Mouse (Mus musculus) gastrocnemius, postnatal 4 days (tissue): ENCODE results near the gene Ttll11. TPM values are rescaled to one million over a fixed set of nuclear protein-coding genes. Genes with fewer than 3 reads are reported as not detected.
A peak's percentile ranks its signal among the peaks of the same experiment; 100 is the strongest.

ENCODE experiments used
- DNase-seq, 2 experiments: peaks; one replicate each; pipeline ENCODE4 v3.0.0; 2021 to 2022; ENCODE audit warnings: low spot score in 2 of 2, mixed read lengths in 2 of 2
- long read RNA-seq, 2 experiments: library from polyadenylated mRNA; stranded (forward); transcript quantifications; one replicate each; pipeline ENCODE4 v2.0.0; 2021
- total RNA-seq, 2 experiments: library from RNA; stranded (reverse); gene quantifications; 2 replicates each; pipeline ENCODE4 v1.2.3; 2021

The Ttll11 gene
- total RNA-seq: 1 to 10 TPM; 3.4 to 5.8 TPM
- long read RNA-seq, experiment 1, partial matches to known transcripts: 0 of 4 reads
- long read RNA-seq, experiment 1, other reads (novel, unspliced or antisense): 3 of 4 reads
- long read RNA-seq, experiment 2, partial matches to known transcripts: 0 of 5 reads
- long read RNA-seq, experiment 2, other reads (novel, unspliced or antisense): 5 of 5 reads

- peak; percentile 81 to 93 for DNase-seq
Observed at GRCm38 (mm10) chr2:35979644-35980021, at the start of gene Ttll11. Gene Ttll11 (minus strand): TSS chr2:35979913.

GRCm38 (mm10) chr2:36023291-36023690, 43.6 kb upstream of the Ttll11 start:
- no peak for DNase-seq

DNA sequence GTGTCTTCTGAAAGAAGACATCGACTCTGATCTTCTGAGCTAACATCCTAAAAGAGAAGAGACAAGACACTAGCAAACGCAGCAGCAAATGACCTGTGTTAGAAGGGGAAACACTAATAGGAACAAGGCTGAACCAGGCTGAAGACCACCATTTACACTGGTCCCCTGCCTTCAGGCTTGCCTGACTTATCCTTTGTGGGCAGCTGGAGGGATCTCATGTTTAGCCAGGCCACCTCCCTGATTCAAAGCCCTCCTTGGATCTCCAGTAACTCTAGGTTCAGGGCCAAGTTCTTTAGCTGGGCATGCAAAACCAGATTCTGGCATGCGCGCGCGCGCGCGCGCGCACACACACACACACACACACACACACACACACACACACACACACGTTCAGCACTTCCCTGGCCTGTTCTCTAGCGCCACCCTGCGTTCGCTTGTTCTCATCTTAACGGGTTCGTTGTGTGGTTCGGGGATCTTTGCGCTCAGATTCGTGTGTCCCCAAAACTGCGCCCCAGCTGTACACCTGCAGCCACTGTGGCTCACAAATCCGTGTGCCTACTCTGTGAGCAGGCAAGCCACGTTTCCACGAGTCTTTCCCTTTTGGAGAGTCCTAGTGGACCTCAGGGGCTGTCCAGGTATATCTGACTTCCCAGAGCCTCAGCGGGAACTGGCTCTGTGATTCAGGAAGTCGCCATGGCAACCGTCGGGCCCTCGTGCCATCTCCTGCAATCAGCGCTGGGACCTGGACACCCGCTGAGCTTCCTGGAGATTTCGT, 41.9 kb upstream of the Ttll11 start:
- DNase-seq: peak; percentile 64 to 86

DNA sequence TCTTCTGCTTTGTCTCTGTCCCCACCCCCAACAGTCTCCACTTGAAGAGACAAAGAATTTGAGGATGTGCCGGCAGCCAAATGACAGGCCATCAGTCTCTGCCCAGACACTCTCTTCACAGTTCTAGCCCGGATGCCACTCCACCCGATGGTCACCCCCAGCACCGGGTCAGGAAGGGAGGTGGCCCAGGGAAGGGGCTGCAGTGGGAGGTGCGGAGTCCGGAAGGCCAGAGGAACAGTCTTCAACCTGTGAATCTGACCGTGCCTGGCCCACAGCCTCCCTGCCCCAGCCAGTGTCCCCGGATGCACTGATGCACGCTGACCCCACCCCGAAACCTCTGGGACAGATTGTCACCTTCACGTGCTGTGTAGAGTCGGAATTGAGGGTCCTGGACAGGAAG, 33.3 kb upstream of the Ttll11 start:
- no peak for DNase-seq

DNA sequence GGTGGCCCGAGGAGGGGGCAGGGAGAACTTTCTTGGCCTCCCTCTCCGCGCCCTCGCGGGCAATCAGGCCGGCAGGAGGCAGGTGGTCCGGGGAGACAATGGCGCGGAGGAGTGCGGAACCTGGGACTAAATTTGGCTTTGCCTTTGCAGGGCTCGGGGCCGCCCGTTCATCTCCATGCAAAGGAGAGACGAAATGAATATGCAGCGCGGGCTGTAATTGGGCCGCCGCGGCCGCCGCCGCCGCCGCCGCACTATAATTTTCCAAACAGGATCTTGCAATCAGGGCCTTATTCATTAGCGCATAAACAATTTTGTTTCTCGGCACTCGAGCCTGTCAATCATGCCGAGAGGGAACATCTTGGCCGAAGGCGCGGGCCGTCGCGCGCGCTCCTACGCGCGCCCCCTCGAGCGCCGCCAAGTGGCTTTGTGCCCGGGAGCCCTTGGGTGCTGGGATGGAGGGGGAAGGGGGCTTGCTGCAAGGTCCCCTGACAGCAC, 31.7 kb upstream of the Ttll11 start:
- DNase-seq: no peak

GRCm38 (mm10) chr2:36010579-36010978, 30.9 kb upstream of the Ttll11 start:
- DNase-seq: no peak

GRCm38 (mm10) chr2:36009386-36009785, 29.7 kb upstream of the Ttll11 start:
- DNase-seq: peak; percentile 43 to 57

DNA sequence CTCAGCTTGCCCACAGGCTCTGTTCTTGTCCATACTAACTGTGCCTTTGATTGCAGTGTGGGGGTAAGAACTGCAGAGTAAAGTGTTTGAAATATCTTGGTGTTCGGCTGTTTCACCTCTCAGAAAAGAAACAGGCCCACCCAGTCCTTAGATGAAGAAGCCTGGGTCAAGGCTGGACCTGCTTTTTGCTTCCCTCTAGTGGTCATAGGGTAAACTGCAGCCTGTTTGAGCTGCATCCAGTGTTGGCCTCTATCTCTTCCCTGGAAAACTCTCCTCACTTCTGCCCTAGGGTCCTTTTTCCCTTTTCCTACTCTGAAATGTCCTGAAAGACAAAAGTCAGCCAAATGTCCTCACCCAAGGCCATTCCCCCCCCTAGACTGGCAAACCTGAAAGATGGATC, 28.4 kb upstream of the Ttll11 start:
- DNase-seq: peak in 1 of 2 experiments; percentile 46

- no peak for DNase-seq
Observed at GRCm38 (mm10) chr2:36002188-36002587, 22.5 kb upstream of the Ttll11 start.

GRCm38 (mm10) chr2:36000390-36000789, 20.7 kb upstream of the Ttll11 start:
- DNase-seq: no peak

DNA sequence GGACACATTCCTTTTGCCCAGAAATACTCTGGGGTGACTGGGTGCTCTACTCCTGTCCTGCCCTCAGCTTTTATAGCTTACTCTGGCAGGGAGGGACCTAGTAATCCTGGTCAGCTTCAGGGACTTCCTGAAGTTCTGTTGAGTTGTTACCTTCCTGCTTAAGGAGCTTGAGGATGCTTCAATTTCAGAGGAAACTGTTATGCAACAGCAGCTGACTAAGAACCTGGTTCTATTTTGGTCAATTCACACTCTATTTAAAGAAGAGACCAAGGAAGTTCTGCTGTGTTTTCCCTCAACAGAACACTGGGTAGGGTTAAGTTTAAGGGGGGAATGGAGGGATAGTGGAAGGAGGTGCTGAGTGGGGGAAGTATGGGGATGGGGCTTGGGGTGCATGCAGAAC, 19.5 kb upstream of the Ttll11 start:
- no peak for DNase-seq

GRCm38 (mm10) chr2:35998416-35998815, 18.7 kb upstream of the Ttll11 start:
- no peak for DNase-seq

DNA sequence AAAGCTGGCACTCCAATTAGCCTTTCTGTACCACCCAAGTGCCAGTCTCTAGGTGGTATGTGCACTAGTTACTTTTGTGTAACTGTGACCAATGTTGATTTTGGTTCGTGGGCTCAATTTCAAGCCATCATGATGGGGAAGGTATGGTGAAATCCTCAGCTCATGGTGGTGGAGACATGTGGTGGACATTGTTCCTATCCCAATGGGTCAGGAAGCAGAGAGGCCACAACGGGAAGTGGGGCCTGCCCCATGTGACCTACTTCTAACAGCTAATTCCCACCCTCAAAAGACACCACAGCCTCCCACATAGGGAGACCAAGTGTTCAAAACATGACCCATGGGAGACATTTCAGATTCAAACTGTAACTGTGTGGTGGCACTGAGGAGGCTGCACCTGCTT, 17.0 kb upstream of the Ttll11 start:
- DNase-seq: no peak

DNA sequence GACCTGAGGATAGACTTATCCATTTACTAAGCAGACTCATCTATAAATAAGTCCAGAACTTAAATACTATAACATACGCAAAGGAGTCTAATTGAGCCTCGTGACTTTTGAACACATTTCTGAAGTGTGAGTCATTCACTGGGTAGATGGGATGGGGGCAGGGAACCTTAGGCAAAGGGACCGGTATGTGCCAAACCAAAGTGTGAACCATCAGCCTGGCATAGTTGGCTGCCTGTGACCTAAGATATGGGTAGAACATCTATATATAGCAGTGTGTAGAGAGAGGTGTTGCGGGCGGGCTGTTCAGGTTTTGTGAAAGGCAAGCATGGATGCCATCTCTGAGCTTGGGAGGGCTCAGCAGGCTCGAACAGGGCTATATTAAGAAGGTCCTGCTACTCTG, 14.6 kb upstream of the Ttll11 start:
- DNase-seq: no peak

GRCm38 (mm10) chr2:35993481-35993880, 13.8 kb upstream of the Ttll11 start:
- DNase-seq: no peak

DNA sequence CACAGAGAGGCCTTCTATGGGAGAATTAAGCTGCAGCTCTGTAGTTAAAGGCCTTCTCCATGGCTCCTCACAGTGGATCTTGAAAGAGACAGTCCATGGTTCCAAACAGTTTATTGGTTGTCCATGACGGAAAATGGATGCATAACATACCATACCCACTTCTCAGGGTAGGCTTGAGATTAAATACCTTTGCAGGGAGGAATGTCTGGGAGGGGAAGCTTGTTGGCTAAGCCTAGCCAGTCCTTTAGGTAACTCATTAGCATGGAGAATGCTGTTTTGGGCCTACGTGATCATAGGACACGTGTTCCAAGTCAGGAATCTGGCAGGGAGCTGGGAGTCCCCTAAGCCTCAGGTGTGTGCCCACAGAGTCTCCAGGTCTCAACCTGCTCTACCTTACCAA, 12.5 kb upstream of the Ttll11 start:
- DNase-seq: no peak

DNA sequence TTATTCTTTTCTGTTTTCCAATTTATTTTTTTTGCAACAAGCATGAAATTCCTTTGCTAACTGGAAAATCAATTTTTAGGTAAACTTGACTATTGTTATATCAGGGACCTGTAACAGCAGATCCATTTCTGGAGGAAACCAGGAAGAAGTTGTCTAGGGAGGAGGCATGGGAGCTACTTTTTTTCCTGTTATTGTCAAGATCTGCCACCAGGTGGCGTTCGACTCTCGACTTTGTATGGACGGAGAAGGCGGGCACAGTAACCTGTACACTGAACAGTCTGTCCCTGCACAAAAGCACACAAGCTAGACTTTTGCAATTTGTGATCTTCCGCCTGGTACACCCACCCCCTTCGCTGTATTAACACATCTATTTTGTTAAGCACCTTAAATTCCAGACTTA, 4.2 kb upstream of the Ttll11 start:
- peak in 1 of 2 experiments; percentile 45 for DNase-seq

DNA sequence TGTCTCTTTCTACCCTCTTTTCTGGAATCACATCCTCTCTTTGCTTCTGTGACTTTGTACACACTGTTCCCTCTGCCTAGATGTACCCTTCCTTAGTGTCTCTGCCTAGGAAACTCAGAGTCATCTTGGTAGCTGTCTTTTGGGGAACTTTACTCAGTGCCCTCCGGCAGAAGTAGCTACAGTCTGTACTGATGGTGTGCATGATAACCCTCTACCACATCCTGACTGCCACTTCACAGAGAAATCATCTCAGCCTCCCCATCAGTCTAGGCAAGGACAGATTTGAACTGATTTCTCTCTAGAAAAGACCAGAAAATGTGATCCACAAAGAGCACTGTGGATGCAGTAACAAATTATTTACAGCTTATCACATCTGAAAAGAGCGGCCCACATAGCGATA, 2.2 kb upstream of the Ttll11 start:
- DNase-seq: no peak

GRCm38 (mm10) chr2:35978941-35979643, 621 bp downstream of the Ttll11 start:
- DNase-seq: peak; percentile 32 to 57

- DNase-seq: no peak
Observed at GRCm38 (mm10) chr2:35978276-35978933, 1.3 kb downstream of the Ttll11 start.

DNA sequence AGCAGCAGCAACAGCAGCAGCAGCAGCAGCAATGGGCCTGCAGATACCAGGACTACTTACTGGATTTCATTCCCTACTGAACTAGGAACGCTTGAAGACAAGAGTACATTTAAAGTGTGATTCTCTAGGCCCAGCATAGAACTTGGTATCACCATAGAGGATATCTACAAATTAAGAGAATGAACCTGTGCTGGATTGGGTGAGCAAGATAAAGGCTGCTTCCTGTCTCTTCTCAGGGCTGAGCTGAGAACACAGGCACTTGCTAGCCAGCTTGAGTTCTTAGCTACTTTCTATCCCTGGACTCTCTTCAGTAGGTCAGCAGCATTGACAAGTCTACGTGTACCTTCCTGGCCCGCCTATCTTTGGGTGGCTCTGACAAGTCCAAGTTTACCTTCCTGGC, 2.0 kb downstream of the Ttll11 start:
- DNase-seq: no peak
